Mouse (Mus musculus) C2C12 (cell line): ENCODE measurements at regions not wholly inside any gene's neighbourhood (a gene's known extent, or its start where the extent isn't known, plus 50 kb on each side); places are given as distances from the start of the nearest gene placed in this dataset.
"Not testable (repeated sequence)": the region's sequence is repeated elsewhere in the genome, so short reads cannot be mapped to it uniquely, and the experiment has no call there.

ENCODE experiments used
- H3K27me3 ChIP-seq: one replicate; pipeline ENCODE4 v1.6.1; 2011; ENCODE audit not compliant: control insufficient read depth, insufficient read depth, insufficient read length
- H3K36me3 ChIP-seq: one replicate; pipeline ENCODE4 v1.6.1; 2011; ENCODE audit not compliant: control insufficient read depth, insufficient read depth
- H3K4me3 ChIP-seq: one replicate; pipeline ENCODE4 v1.5.1; 2011; ENCODE audit warnings: mild to moderate bottlenecking, control low read depth; ENCODE audit not compliant: poor library complexity, insufficient read depth, severe bottlenecking
- H3K79me2 ChIP-seq: one replicate; pipeline ENCODE4 v1.6.1; 2011; ENCODE audit not compliant: control insufficient read depth, insufficient read depth
- H3K79me3 ChIP-seq: one replicate; pipeline ENCODE4 v1.6.1; 2011; ENCODE audit warnings: low read depth, control low read depth
- H3ac ChIP-seq: one replicate; pipeline ENCODE3; 2011; ENCODE audit warnings: low read depth; ENCODE audit not compliant: control insufficient read depth, insufficient read length
- CEBPB ChIP-seq: IDR thresholded peaks from one replicate; pipeline ENCODE4 v1.6.1; 2011; ENCODE audit warnings: low read depth, mild to moderate bottlenecking, control low read depth, moderate library complexity
- CTCF ChIP-seq: IDR thresholded peaks from one replicate; pipeline ENCODE4 v1.5.1; 2011; ENCODE audit not compliant: control insufficient read depth, insufficient read depth, insufficient read length
- FOSL1 ChIP-seq: IDR thresholded peaks from one replicate; pipeline ENCODE4 v1.8.0; 2011; ENCODE audit warnings: mild to moderate bottlenecking, low read length; ENCODE audit not compliant: poor library complexity, insufficient read depth, severe bottlenecking
- MAX ChIP-seq: IDR thresholded peaks from one replicate; pipeline ENCODE4 v1.6.1; 2011; ENCODE audit warnings: mild to moderate bottlenecking, control low read depth
- MYOD1 ChIP-seq: IDR thresholded peaks from one replicate; pipeline ENCODE4 v1.6.1; 2011; ENCODE audit warnings: low read depth; ENCODE audit not compliant: control insufficient read depth, insufficient read length
- MYOG ChIP-seq: IDR thresholded peaks from one replicate; pipeline ENCODE4 v1.6.1; 2011; ENCODE audit not compliant: control insufficient read depth, insufficient read length; ENCODE audit errors: extremely low read depth
- USF1 ChIP-seq: IDR thresholded peaks from one replicate; pipeline ENCODE4 v1.6.1; 2011; ENCODE audit warnings: low read depth, mild to moderate bottlenecking, control low read depth, moderate library complexity

DNA sequence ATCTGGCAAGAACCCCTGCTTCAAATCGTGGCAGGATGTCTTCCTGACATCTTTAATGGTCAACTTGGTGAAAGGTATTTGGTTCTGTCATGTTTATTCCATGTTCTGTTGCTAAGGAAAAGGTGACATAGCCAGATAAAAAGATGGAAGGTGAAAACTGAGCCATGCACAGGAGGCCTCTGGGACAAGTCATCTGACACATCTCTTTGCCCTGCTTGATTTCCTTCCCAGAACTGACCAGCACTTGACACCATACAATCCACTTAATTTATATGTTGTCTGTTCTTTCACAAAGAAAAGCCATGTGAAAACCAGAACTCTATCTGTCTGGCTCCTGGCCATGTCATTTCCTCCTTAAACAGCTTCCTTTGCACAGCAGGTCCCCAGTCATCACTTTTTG lies 133.7 kb upstream of the 1700025G04Rik start:
- TF ChIP-seq FOSL1, result no peak
- no peak for TF ChIP-seq MAX
- no peak for TF ChIP-seq MYOD1
- no peak for TF ChIP-seq CTCF
- TF ChIP-seq MYOG, result no peak
- no peak for TF ChIP-seq CEBPB
- no peak for TF ChIP-seq USF1

DNA sequence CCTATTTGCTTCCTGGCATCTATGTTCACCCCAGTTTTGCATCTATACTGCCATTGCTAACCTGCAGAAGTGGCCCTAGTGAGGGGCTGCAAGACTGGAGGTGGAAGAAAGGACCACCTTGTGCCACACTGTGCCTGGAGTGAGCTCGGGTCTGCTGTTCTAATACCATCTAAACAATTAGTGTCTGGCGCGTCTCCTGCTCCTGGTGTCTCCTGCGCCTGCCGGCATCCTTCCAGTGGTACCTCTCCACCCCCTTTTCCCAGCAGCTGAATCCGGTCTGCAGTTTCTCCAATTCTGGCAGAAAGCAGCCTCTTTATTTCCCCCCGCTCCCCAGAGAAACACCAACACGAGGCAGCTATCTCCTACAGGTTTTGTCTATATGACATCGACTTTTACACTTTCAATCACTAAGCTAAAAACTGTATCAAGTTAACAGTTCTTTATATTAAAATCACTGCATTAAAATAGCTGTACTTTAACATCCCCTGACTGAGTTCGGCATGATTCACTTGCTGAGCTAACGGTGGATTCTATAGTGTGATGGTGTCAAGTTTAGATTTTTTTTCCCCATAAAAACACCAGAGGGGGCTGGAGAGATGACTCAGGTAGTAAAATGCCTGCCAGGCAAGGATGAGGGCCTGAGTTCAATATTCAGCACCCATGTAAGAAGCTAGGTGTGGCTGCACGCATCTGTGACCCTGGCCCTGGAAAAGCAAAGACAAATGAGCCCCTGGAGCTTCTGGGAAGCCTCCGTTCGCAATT lies 131.1 kb upstream of the 1700025G04Rik start:
- Histone ChIP-seq H3ac (no peak overlapping the region), H3K27me3 (no peaks in the 10 kb centered on the region), H3K79me3 (no peaks in the 10 kb centered on the region), H3K36me3 (no peaks in the 10 kb centered on the region), H3K4me3 (no peak overlapping the region), H3K79me2 (no peaks in the 10 kb centered on the region)
- TF ChIP-seq MYOG (no peak), FOSL1 (no peak), CEBPB (no peak)

More for the DNA sequence above, 133.7 kb upstream of the 1700025G04Rik start:
- H3K4me3 ChIP-seq, result no peak overlapping the region
- no peaks in the 10 kb centered on the region for H3K79me2 ChIP-seq
- no peaks in the 10 kb centered on the region for H3K27me3 ChIP-seq
- no peaks in the 10 kb centered on the region for H3K36me3 ChIP-seq
- no peak overlapping the region for H3ac ChIP-seq
- no peaks in the 10 kb centered on the region for H3K79me3 ChIP-seq

DNA sequence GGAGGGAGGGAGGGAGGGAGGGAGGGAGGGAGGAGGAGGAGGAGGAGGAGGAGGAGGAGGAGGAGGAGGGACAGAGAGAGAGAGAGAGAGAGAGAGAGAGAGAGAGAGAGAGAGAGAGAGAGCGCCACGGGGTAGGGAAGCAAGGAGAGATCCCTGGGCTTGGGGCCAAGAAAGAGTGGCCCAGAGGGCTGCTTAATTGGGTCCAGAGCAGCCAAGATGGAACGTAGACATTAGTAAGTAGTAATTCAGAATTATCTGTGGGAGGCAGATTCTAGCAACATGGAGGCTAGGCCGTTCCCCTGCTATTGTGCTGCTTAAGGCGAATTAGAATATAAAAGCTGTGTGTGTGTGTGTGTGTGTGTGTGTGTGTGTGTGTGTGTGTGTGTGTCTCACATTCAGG lies 129.8 kb upstream of the 1700025G04Rik start:
- not testable (repeated sequence) for H3K79me3 ChIP-seq, H3K36me3 ChIP-seq, H3K27me3 ChIP-seq, H3K79me2 ChIP-seq, H3K4me3 ChIP-seq, H3ac ChIP-seq

DNA sequence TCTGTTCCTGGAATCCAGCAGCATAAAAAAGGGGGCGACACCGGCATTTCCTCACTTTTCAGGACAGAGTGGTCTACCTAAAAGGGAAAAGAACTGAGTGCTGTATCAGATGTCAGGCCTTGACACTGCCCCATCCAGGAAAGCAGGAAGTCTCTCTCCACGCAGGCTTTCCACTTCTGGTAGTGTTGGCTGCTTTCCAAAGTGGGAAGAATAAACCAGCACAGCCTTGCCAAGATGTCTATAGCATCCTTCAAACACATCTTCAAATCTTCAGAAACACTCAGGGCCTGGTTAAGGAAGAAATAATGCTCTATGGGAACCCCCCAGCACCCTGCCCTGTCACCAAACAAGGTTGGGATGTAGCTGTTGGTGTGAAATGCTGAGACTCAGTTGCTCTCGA lies 127.5 kb upstream of the 1700025G04Rik start:
- Histone ChIP-seq H3K79me2 (no peaks in the 10 kb centered on the region), H3ac (no peak overlapping the region), H3K36me3 (no peaks in the 10 kb centered on the region), H3K79me3 (no peaks in the 10 kb centered on the region), H3K27me3 (peaks cover 3% of the 10 kb centered on the region), H3K4me3 (no peak overlapping the region)
- TF ChIP-seq MYOD1 (no peak), CEBPB (no peak), MYOG (no peak), FOSL1 (no peak), MAX (no peak), CTCF (no peak), USF1 (no peak)

DNA sequence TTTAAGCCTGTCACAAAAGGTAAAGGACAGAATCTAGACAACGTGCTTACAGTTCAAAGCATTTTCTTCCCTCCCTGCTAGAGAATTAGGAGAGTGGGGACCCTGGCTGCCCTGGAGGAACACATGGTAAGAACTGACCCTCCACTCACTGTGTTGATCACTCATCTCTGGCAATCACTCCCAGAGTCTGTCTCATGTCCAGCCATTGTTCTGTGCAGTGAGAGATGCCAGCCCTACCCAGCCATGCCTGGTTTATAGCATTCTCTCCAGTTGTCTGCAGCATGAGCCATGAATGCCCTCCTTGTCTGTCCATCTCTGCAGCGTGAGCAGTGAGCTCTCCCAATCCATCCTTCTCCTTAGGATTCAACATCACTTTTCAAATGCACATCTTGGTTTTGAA lies 124.5 kb upstream of the 1700025G04Rik start:
- no peaks in the 10 kb centered on the region for H3K79me3 ChIP-seq
- TF ChIP-seq CEBPB (no peak), MAX (no peak), FOSL1 (no peak), MYOG (no peak), CTCF (no peak), USF1 (no peak), MYOD1 (no peak)
- no peak overlapping the region for H3ac ChIP-seq
- peaks cover 3% of the 10 kb centered on the region for H3K27me3 ChIP-seq
- no peak overlapping the region for H3K4me3 ChIP-seq
- no peaks in the 10 kb centered on the region for H3K36me3 ChIP-seq
- H3K79me2 ChIP-seq, result no peaks in the 10 kb centered on the region

DNA sequence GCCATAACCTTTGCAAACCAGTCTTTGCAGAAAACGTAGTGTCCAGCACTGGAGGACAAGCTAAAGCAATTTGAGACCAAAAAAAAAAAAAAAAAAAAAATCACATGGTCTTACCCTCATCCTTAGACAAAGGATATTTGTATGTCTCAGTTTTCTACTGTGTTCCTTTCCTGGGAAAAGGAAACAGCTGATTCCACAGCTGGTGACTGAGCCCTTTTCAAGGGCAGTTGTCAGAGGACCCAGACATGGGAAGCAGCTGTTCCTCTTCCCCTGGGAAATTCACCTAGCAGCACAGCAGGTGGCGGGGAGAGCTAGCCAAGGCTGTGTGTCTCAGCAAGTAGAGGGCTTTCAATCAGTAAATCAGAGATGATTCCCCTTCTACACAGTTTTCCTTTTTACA lies 113.3 kb upstream of the 1700025G04Rik start:
- H3ac ChIP-seq, result no peak overlapping the region
- H3K79me3 ChIP-seq, result no peaks in the 10 kb centered on the region
- H3K27me3 ChIP-seq, result no peaks in the 10 kb centered on the region
- H3K36me3 ChIP-seq, result no peaks in the 10 kb centered on the region
- no peak for TF ChIP-seq MYOD1
- TF ChIP-seq USF1, result no peak
- no peak for TF ChIP-seq MYOG
- TF ChIP-seq FOSL1, result no peak
- no peak for TF ChIP-seq CTCF
- no peak for TF ChIP-seq MAX
- TF ChIP-seq CEBPB, result no peak
- H3K79me2 ChIP-seq, result no peaks in the 10 kb centered on the region
- H3K4me3 ChIP-seq, result no peak overlapping the region
